Mouse (Mus musculus): Measurements from ENCODE around the gene Dhrs1.

Gene Dhrs1

DNA sequence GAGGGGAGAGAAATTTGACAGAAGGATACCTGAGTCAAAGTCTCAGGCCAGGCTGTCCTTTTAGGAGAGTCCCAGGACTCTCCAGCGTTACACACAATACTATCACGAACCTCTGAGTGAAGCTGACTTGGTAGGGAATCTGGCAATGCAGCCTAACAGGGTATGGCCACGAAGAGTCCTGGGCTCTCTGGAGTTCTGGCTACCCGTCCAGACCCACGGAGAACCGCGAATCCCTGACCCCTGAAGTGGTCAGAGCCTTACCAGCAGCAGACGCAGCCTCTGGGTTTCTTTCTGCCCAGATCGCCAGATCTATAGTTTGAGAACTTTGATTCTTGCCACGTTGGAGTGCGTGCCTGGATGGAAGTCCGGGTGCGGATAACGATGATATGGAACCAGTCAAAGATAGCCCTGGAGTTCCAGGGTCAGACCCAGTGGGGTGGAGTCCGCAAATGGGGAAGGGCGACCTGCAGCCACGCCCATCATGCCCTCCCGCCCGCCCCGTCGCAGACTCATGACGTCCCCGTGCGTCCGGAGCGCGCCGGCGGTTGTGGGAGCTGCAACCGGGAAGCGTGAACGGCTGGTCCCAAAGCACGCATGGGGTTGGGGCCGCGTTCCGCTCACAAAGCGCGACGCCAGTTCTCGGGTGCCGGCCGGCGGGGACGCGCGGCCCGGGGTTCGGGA is at the start of gene Dhrs1, which contains the start of gene Nop9:
Dhrs1 (minus strand) TSS at position 511 of the 681 bp plus-strand sequence.
Nop9 (plus strand) TSS at position 514 of the 681 bp plus-strand sequence.
- peak; percentile 85 for DNase-seq

DNA sequence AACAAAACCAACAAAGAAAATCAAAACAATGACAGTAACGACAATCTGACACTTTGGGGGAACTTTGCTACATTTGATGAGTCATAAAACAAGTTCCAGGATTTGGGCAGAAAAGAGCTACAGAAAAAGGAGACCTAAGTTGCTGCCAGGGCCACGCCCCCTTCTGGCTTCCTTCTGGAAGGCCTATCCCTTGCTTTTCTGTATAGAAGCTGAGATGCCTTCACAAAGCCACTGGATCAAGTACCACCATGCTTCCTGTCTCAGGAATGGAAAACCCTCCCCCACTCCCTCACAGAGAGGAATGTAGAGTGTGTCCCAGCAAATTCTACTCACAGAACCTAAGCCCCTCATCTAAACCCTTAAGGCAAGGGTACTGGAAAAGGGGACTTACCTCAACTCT is 48.5 kb upstream of the Dhrs1 start:
- DNase-seq: no peak

DNA sequence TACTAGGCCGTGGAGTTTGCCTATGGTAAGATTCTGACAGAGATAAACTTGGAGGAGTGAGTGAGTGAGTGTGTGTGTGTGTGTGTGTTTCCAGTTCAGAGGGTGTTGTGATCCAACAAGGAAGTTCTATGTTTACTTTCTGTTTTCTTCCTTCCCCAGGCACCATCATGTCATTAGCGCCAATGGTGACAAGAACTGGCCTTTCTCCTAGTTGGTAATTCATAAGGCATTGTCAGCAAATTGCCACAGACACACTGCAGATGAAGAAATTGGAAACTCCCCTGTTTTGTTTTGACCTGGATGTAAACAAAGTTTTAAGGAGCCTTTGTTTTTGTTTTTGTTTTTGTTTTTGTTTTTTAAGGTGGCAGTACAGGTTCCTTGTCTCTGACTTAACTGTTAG is 48.0 kb upstream of the Dhrs1 start:
- DNase-seq: no peak

GRCm38 (mm10) chr14:55788256-55789050 is 43.0 kb upstream of the Dhrs1 start, which contains the start of gene Ripk3:
Gene Ripk3, minus strand, starts transcription at chr14:55788865.
- DNase-seq: no peak

DNA sequence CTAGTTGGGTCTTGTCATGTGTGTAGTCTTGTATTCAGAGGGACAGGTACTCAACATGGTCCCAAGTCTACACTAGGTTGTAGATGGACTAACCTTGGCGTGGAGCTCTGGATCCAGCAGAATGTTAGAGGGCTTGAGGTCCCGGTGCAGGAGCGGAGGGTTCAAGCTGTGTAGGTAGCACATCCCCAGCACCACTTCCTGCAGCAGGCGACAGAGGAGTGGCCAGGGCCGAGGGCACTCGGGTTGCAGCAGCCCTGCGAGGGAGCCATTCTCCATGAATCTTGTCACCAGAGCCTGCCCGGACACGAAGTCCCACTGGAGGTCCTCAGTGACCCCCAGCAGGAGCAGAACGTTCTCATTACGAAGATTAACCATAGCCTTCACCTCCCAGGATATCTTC is 42.2 kb upstream of the Dhrs1 start:
- no peak for DNase-seq

GRCm38 (mm10) chr14:55785195-55785594 is 39.7 kb upstream of the Dhrs1 start:
- DNase-seq: no peak

GRCm38 (mm10) chr14:55783958-55784235 is 38.4 kb upstream of the Dhrs1 start, which contains the start of gene Adcy4:
Gene Adcy4, minus strand, starts transcription at chr14:55784095.
- no peak for DNase-seq

DNA sequence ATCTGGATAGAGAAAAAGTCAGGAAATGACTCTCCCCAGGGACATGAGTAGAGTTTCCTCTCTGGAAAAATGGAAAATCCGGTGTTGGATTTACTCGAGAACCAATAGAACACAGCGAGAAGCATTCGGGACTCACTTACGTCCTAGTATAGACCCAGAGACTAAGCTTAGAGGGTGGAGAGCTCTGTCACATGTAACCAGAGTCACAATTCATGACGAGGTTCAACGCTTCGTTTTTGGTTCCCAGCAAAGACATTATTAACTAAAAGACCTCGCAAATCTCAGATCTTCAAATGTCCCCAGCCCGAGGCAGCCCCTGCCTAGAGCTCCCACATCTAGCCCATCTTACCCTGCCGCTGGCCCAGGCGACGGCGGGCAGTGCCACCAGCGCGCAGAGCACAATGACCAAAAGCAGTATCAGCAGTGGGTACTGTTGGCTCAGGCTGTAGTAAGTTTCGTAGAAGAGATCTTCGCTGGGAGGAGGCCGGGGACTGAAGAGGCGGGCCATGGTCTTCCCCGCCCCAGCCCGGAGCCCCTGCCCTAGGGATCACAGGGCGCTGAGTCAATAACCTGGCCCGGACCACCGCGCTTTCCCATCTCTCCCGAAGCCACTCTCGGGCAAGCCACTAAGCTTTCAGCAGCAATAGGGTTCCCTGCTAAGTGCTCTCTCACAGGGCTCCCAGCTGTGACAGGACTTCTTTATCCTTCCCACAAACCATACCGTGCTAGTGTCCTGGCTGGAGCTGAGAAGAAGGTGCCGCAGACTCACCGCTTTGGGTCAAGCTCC is 37.9 kb upstream of the Dhrs1 start:
- no peak for DNase-seq

GRCm38 (mm10) chr14:55782361-55782960 is 37.0 kb upstream of the Dhrs1 start:
- no peak for DNase-seq

DNA sequence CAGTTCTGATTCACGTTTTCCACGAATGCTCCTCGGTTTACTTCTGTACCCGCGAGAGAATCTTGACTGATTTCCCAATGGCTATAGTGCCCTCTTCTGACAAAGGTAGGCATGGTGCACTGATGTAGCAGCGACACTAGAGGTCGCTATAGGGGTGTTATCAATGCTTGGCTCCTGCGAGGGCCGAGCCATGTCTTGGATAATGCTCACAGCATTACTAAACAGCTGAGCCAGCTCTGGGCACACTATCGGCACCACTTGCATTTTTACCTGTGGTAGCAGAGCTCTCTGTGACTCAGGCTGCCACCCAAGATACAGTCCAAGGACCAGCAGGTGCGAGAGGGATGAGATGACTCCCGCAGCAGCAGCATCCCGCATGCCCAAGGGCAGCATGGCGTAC is 35.8 kb upstream of the Dhrs1 start:
- peak; percentile 63 for DNase-seq

- DNase-seq: no peak
These were observed 35.2 kb upstream of the Dhrs1 start for GRCm38 (mm10) chr14:55780736-55781135.

- no peak for DNase-seq
These were observed 34.2 kb upstream of the Dhrs1 start for GRCm38 (mm10) chr14:55779656-55780055.

GRCm38 (mm10) chr14:55778686-55779085 is 33.2 kb upstream of the Dhrs1 start:
- no peak for DNase-seq

DNA sequence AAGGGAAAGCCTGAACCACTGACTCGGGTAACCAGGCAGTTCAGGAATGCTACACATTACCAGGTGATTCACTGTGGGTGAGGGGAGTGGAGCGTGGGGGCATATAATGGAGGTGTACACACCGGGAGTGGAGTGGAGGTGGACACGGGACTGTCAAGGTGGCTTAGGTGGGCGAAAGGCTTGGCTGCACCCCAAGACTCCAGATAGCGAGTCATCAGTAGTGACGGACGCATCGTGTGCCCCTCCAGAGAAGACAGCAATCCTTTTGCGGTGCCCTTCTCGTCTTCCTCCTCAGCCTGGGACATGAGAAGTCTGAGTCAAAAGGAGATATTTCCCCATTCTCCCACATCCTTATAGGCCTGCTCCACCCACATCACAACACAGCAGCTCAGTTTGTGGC is 32.3 kb upstream of the Dhrs1 start:
- DNase-seq: no peak

DNA sequence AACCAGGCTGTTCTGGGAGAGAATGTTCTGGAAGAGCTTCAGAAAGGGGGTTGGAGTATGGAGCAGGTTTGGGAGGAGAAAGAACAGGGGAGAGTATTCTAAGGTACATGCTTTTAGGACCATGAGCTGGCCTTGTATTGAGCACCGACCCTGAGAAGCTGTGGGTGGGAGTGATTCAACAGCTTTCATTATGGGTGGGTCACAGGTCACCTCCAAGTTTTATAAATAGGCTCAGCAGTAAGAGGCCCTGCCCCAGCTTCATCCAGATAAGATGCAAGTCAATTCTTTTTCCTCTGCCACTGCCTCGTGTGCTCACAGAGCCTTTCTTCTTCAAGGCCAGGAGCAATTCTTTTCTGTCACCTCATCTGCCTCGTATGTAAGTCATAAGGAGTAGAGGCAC is 31.7 kb upstream of the Dhrs1 start:
- DNase-seq: no peak

GRCm38 (mm10) chr14:55776711-55777110 is 31.2 kb upstream of the Dhrs1 start:
- DNase-seq: no peak

GRCm38 (mm10) chr14:55769087-55769703 is 23.7 kb upstream of the Dhrs1 start:
- no peak for DNase-seq

- no peak for DNase-seq
These were observed 23.1 kb upstream of the Dhrs1 start for GRCm38 (mm10) chr14:55768555-55768954.

- DNase-seq: peak; percentile 75
These were observed 22.3 kb upstream of the Dhrs1 start for GRCm38 (mm10) chr14:55767519-55768414.

- DNase-seq: no peak
These were observed 20.2 kb upstream of the Dhrs1 start, which contains the start of gene Ltb4r1 for GRCm38 (mm10) chr14:55765696-55766095. Gene Ltb4r1, plus strand, starts transcription at chr14:55765962.

- no peak for DNase-seq
These were observed 17.7 kb upstream of the Dhrs1 start for GRCm38 (mm10) chr14:55763166-55763565.

Data from kidney, adult 11 months (tissue).